Mouse (Mus musculus): ENCODE results near the gene Cars. TPM values are rescaled to one million over a fixed set of nuclear protein-coding genes. Genes with fewer than 3 reads are reported as not detected.

The Cars gene
- total and polyA plus RNA-seq, 3 experiments, result 11.0 to 21.5 (median 20.2) TPM

DNA sequence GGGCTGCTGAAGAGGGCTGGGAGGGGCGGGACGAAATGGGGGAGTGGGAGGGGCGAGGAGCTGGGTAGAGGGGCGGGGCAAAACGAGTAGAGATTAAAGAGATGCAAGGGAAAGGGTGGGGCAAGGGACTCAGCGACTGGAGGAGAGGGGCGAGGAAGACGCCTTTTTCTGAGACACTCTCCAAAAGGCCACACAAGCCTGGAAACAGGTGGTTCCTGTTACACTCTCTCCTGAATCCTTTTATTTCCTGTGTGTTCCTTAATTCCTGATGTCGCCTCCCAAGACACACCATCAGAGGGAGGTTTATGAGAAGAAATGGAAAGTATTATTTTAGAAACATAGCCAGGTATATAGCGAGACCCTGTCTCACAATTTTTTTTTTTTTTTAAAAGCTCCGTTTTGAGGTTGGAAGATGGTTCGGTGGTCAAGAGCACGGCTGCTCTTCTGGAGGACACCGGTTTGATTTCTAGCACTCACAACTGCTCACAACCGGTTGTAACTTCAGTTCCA, 396 bp upstream of the Cars start:
- no peak for DNase-seq
- TF ChIP-seq POLR2A (IDR thresholded peaks at IDR 0.05; ENCODE audit: insufficient read depth, low read depth, low read length) (peak; percentile 61), CTCF (IDR thresholded peaks at IDR 0.05) (no peak), EP300 (IDR thresholded peaks at IDR 0.05; ENCODE audit: insufficient read depth, low read depth, low read length) (no peak)
- H3K36me3 ChIP-seq (ENCODE audit: control insufficient read depth, insufficient read depth, low read length), result no peaks in the 10 kb centered on the region
- peak overlapping the region; percentile 61 for H3K27ac ChIP-seq
- no peaks in the 10 kb centered on the region for H3K27me3 ChIP-seq (ENCODE audit: control insufficient read depth, insufficient read depth, low read length)
- H3K4me3 ChIP-seq, result peak overlapping the region; percentile 64
- H3K79me2 ChIP-seq (replicated peaks; ENCODE audit: control insufficient read depth, insufficient read depth, low read length), result peaks cover 3% of the 10 kb centered on the region; the same call in 1 of the 2 replicates
- intact Hi-C loops (cut with DNase I), result loop anchor here (1.0 to 5.0 kb wide), 2 partner anchors 49 to 97 kb away; partner anchors contain the start of gene Tnfrsf22
- peaks cover 4% of the 10 kb centered on the region for H3K4me1 ChIP-seq (ENCODE audit: control insufficient read depth, insufficient read depth, low read length)
- no peak overlapping the region for H3K9ac ChIP-seq (ENCODE audit: low read depth, low read length)
- WGBS, result 4% methylated on average over 15 of the region's 15 CpGs

- DNase-seq, result no peak
- H3K79me2 ChIP-seq (replicated peaks; ENCODE audit: control insufficient read depth, insufficient read depth, low read length), result peaks cover 5% of the 10 kb centered on the region
- intact Hi-C loops (cut with DNase I), result no loop called here
- TF ChIP-seq EP300 (IDR thresholded peaks at IDR 0.05; ENCODE audit: insufficient read depth, low read depth, low read length) (no peak), POLR2A (IDR thresholded peaks at IDR 0.05; ENCODE audit: insufficient read depth, low read depth, low read length) (no peak), CTCF (IDR thresholded peaks at IDR 0.05) (no peak)
- H3K4me1 ChIP-seq (ENCODE audit: control insufficient read depth, insufficient read depth, low read length), result peaks cover 4% of the 10 kb centered on the region
- H3K9ac ChIP-seq (ENCODE audit: low read depth, low read length), result no peak overlapping the region
- no peaks in the 10 kb centered on the region for H3K36me3 ChIP-seq (ENCODE audit: control insufficient read depth, insufficient read depth, low read length)
- no peak overlapping the region for H3K27ac ChIP-seq
- H3K4me3 ChIP-seq, result no peak overlapping the region
- H3K27me3 ChIP-seq (ENCODE audit: control insufficient read depth, insufficient read depth, low read length), result no peaks in the 10 kb centered on the region
- 63% methylated on average over 5 of the region's 5 CpGs for WGBS
Observed at GRCm38 (mm10) chr7:143594865-143595264, 5.0 kb downstream of the Cars start.

- intact Hi-C loops (cut with DNase I), result no loop called here
- Histone ChIP-seq H3K27ac (no peak overlapping the region), H3K27me3 (ENCODE audit: control insufficient read depth, insufficient read depth, low read length) (no peaks in the 10 kb centered on the region), H3K9ac (ENCODE audit: low read depth, low read length) (no peak overlapping the region), H3K79me2 (replicated peaks; ENCODE audit: control insufficient read depth, insufficient read depth, low read length) (peaks cover 2% of the 10 kb centered on the region), H3K4me1 (ENCODE audit: control insufficient read depth, insufficient read depth, low read length) (no peaks in the 10 kb centered on the region; the same call in 1 of the 2 replicates), H3K4me3 (no peak overlapping the region), H3K36me3 (ENCODE audit: control insufficient read depth, insufficient read depth, low read length) (no peaks in the 10 kb centered on the region)
- WGBS, result 92% methylated on average over 10 of the region's 10 CpGs
- DNase-seq, result no peak
- TF ChIP-seq POLR2A (IDR thresholded peaks at IDR 0.05; ENCODE audit: insufficient read depth, low read depth, low read length), result no peak
- no peak for TF ChIP-seq CTCF (IDR thresholded peaks at IDR 0.05)
- TF ChIP-seq EP300 (IDR thresholded peaks at IDR 0.05; ENCODE audit: insufficient read depth, low read depth, low read length), result no peak
Observed at GRCm38 (mm10) chr7:143592255-143592654, 7.6 kb downstream of the Cars start.

GRCm38 (mm10) chr7:143588006-143588405, 11.9 kb downstream of the Cars start:
- Histone ChIP-seq H3K36me3 (ENCODE audit: control insufficient read depth, insufficient read depth, low read length) (no peaks in the 10 kb centered on the region), H3K27me3 (ENCODE audit: control insufficient read depth, insufficient read depth, low read length) (no peaks in the 10 kb centered on the region), H3K9ac (ENCODE audit: low read depth, low read length) (no peak overlapping the region), H3K4me3 (no peak overlapping the region), H3K4me1 (ENCODE audit: control insufficient read depth, insufficient read depth, low read length) (no peaks in the 10 kb centered on the region; the same call in 1 of the 2 replicates), H3K79me2 (replicated peaks; ENCODE audit: control insufficient read depth, insufficient read depth, low read length) (peaks cover 2% of the 10 kb centered on the region), H3K27ac (peak overlapping the region; percentile 48)
- WGBS, result 59% methylated on average over 4 of the region's 4 CpGs
- peak; percentile 40 to 79 for DNase-seq
- no peak for TF ChIP-seq CTCF (IDR thresholded peaks at IDR 0.05)
- no peak for TF ChIP-seq POLR2A (IDR thresholded peaks at IDR 0.05; ENCODE audit: insufficient read depth, low read depth, low read length)
- 0 out of 2 replicates have a peak, but pooled peaks have one; percentile 23 for TF ChIP-seq EP300 (IDR thresholded peaks at IDR 0.05; ENCODE audit: insufficient read depth, low read depth, low read length)
- intact Hi-C loops (cut with DNase I), result loop anchor here (5.0 kb wide), 1 partner anchor 159 kb away; no protein-coding TSS in a partner anchor

- Histone ChIP-seq H3K27ac (peak overlapping the region; percentile 48), H3K9ac (ENCODE audit: low read depth, low read length) (no peak overlapping the region), H3K4me3 (no peak overlapping the region), H3K36me3 (ENCODE audit: control insufficient read depth, insufficient read depth, low read length) (no peaks in the 10 kb centered on the region), H3K27me3 (ENCODE audit: control insufficient read depth, insufficient read depth, low read length) (no peaks in the 10 kb centered on the region), H3K4me1 (ENCODE audit: control insufficient read depth, insufficient read depth, low read length) (no peaks in the 10 kb centered on the region; the same call in 1 of the 2 replicates), H3K79me2 (replicated peaks; ENCODE audit: control insufficient read depth, insufficient read depth, low read length) (peaks cover 2% of the 10 kb centered on the region)
- WGBS, result 51% methylated on average over 5 of the region's 5 CpGs
- intact Hi-C loops (cut with DNase I), result loop anchor here (5.0 kb wide), 1 partner anchor 160 kb away; no protein-coding TSS in a partner anchor
- TF ChIP-seq EP300 (IDR thresholded peaks at IDR 0.05; ENCODE audit: insufficient read depth, low read depth, low read length) (0 out of 2 replicates have a peak, but pooled peaks have one; percentile 35), POLR2A (IDR thresholded peaks at IDR 0.05; ENCODE audit: insufficient read depth, low read depth, low read length) (no peak)
- DNase-seq, result peak in 1 of 2 experiments; percentile 59
Observed at GRCm38 (mm10) chr7:143587586-143587985, 12.3 kb downstream of the Cars start.

- DNase-seq, result peak; percentile 57 to 76
- Histone ChIP-seq H3K79me2 (replicated peaks; ENCODE audit: control insufficient read depth, insufficient read depth, low read length) (no peaks in the 10 kb centered on the region), H3K27me3 (ENCODE audit: control insufficient read depth, insufficient read depth, low read length) (no peaks in the 10 kb centered on the region), H3K36me3 (ENCODE audit: control insufficient read depth, insufficient read depth, low read length) (no peaks in the 10 kb centered on the region), H3K27ac (no peak overlapping the region), H3K4me3 (no peak overlapping the region), H3K9ac (ENCODE audit: low read depth, low read length) (no peak overlapping the region), H3K4me1 (ENCODE audit: control insufficient read depth, insufficient read depth, low read length) (no peaks in the 10 kb centered on the region; the same call in 1 of the 2 replicates)
- intact Hi-C loops (cut with DNase I), result loop anchor here (1.0 to 5.0 kb wide), 2 partner anchors 112 to 178 kb away; no protein-coding TSS in a partner anchor
- TF ChIP-seq POLR2A (IDR thresholded peaks at IDR 0.05; ENCODE audit: insufficient read depth, low read depth, low read length) (no peak), CTCF (IDR thresholded peaks at IDR 0.05) (peak; percentile 82), EP300 (IDR thresholded peaks at IDR 0.05; ENCODE audit: insufficient read depth, low read depth, low read length) (peak; percentile 52; the same call in 1 of the 2 replicates)
- 21% methylated on average over 3 of the region's 3 CpGs for WGBS
Observed at GRCm38 (mm10) chr7:143583956-143584355, 15.9 kb downstream of the Cars start.
